Mouse (Mus musculus): Measurements from ENCODE around the gene E330017A01Rik.

E330017A01Rik gene

DNA sequence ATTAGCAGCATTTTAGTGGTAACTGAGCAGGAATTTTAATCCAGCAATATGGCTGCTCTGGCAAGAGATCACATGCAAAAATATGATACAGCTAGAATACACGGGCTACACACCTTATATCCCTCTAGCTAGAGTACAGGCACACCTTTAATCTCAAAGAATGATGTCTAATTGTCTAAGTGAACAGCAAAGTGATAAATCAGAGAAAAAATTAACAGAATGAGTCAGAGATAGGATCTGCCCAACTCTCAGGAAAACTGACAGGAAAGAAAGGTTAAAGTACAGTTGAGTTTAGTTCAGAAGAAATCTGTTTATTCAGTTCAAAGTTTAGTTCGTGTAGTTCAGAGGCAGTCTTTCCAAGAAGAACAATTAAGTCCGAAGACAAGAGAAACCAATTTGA lies 47.2 kb downstream of the E330017A01Rik start:
- no peak for DNase-seq (ENCODE audit: low spot score)

DNA sequence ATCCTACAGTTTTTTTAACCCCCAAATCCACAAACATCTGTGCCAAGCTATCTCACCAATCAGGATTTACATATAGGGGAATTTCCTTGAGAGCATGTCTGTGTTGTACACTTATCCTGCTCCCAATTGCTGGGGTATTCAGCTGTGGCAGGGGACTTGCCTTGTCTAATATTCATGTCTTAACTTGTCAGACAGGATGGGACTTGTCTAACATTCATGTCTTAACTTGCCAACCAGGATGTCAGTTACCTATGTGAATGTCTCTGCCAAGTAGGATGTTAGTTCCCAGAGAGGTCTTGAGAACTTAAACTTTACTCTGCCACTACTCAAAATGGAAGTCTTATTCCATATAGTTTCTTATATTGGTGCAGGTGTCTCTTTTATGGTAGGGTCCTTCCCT lies 49.1 kb downstream of the E330017A01Rik start:
- no peak for DNase-seq (ENCODE audit: low spot score)

All from c-Kit-positive CD71-positive TER-119-positive erythroid progenitor cells, embryonic 14.5 days (primary cell).